Mouse (Mus musculus) cerebellum, adult 9-10 months (tissue): ENCODE data around the gene Hoxa4.

ENCODE experiments used
- DNase-seq: peaks from one replicate; pipeline ENCODE4 v3.0.0; 2022

The Hoxa4 gene

GRCm38 (mm10) chr6:52216691-52217458 lies 25.3 kb upstream of the Hoxa4 start:
- DNase-seq = no peak

- DNase-seq = no peak
Measured at GRCm38 (mm10) chr6:52215771-52216535, 24.4 kb upstream of the Hoxa4 start.

DNA sequence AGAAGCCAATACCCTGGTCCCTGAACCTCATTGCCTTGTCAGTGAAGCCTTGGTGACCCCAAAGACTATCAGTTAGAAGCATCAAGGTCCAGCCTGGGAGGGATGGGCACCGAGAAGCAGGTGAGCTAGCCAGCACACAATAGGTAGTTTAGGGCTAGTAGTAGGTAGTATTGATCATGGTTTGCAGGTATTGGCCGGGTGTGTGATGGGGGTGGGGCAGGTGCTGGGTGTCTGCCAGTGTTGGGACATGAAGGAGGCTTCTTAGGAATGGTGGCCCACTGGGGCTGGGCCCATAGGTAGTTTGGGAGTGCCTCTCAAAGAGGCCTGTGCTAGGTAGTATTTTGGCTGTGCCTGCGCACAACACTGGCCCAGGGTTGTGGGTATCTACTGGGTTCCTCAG lies 23.5 kb upstream of the Hoxa4 start:
- no peak for DNase-seq

DNA sequence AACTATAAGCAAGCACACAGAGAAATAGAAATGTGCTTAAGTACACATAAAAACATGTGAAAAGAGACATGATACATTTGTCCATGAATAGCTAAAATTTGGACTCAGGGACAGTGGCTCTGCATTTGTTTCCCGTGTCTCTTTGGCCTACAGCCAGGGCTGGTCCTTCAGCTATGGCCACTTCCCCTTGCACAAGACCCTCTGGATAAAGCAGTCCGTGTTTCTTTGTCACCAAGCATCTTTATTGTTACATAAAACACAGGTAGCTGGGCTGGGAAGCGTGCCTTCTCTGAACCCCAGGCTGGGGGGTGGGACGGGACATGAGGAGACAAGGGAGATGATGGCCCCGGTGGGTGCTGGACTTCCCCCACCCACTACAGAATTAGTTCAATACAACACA lies 22.7 kb upstream of the Hoxa4 start:
- no peak for DNase-seq

DNA sequence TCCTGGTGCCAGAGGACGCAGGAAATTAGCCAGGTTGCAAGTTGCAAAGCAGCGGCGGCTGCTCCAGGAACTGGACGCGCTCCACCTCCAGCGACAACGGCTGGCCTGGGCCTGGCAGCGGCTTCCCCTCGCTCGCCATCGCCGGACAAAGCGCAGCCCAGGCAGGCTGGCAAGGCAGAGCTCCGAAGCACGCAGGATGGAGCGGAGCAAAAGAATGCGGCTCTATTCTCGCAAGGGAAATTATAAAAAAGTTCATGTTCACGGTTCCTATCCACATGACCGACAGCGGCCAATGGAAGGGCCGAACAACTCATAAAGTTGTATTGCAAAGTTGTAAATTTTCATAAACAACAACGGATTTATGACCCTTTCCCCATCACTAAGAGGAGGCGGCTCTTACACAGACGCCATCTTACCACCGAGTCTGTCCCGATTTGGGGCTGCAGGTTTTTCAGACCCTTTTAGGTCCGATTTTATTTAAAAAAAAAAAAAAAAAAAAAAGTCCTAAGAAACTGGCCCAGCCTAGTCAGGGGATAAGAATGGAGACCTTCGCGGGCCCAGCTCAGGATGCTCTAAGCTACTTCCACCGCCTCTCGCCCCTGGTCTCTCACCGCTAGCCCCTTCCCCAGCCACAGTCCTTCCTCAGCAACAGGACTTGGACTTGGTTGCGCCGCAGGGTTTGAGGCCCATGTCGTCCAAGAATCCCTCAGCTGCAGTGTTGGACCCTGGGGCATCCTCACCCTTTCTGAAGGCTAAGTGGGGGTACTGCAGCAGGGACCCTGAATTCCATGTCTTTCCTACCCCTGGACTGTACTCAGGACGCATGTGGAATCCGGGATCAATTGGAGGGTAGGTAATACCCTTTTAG lies 21.8 kb upstream of the Hoxa4 start, which contains the start of the genes Hoxa3 and Gm28308:
Gene Hoxa3 (minus strand): TSS at position 218 of the 868 bp plus-strand sequence.
Gene Gm28308 (minus strand): TSS at position 221 of the 868 bp plus-strand sequence.
- DNase-seq = no peak

GRCm38 (mm10) chr6:52212556-52213118 lies 21.1 kb upstream of the Hoxa4 start:
- no peak for DNase-seq

DNA sequence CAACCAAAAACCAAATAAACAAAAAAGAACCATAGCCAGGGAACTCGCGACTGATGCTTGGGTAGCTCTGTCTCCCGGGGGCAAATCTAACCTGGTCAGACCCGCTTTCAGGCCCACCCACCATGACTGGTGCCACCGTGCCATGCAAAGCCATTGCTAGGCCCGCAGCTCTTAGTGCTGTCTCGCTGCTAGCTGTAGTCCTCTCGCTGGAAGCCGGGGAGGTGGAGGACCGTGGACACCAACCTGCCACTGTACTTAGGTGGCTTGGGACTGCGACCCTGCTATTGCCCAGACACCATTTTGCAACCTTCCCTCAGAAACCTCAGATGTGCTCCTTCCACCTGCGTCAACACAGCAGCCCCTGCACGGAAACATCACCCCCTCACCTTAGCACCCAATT lies 20.4 kb upstream of the Hoxa4 start:
- no peak for DNase-seq

DNA sequence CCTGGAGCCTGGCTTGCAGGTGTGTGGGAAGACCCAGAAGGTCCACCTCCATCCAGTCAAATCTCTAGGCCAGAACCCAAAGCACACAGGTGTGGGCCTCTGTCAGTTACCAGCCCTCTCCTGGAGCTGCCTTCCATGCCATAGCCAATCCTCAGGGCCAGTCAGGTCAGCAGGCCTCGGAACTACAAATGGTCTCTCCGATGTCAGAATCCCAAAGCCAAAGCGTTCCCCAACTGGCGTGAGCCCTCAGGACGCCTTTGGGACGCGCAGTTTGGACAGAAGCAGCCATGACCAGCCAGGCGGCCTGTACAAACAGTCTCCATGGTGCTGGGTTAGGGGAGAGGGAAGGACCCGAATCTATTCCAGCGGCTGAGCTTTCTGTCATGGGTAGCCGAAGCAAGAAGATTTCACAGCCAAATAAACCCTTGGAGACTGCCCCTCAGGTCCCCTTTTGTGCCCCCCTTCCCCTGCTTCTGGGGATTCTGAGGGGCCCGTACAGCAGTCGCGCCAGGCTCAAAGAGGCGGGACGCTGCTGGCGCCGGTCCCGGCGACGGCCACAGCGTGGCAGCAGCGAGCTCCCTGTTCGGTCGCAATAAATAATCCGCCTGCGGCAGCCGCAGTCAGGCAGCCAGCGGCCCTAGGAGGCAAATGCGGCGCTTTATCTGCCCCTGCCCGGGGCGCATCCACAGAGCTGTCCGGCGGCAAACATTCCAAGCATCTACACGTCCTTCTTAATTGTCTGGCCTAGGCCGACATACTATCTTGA lies 19.8 kb upstream of the Hoxa4 start:
- DNase-seq = peak; percentile 30

DNA sequence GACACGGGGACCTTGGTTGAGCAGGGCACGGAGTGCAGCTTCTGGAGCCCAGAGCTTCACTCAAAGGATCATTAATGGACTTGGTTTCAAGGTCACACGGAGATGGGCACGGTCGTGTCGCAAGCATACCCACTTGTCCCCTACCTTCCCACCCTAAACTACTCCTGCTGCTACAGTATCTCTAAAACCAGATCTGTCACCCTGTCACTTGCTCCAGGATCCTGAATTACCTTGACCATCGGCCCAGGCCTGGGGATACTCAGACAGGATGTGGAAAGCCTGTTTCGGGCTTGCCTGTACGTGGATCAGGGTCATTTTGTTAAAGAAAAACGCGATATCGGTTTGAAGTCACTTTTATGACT lies 18.1 kb upstream of the Hoxa4 start:
- DNase-seq = no peak

DNA sequence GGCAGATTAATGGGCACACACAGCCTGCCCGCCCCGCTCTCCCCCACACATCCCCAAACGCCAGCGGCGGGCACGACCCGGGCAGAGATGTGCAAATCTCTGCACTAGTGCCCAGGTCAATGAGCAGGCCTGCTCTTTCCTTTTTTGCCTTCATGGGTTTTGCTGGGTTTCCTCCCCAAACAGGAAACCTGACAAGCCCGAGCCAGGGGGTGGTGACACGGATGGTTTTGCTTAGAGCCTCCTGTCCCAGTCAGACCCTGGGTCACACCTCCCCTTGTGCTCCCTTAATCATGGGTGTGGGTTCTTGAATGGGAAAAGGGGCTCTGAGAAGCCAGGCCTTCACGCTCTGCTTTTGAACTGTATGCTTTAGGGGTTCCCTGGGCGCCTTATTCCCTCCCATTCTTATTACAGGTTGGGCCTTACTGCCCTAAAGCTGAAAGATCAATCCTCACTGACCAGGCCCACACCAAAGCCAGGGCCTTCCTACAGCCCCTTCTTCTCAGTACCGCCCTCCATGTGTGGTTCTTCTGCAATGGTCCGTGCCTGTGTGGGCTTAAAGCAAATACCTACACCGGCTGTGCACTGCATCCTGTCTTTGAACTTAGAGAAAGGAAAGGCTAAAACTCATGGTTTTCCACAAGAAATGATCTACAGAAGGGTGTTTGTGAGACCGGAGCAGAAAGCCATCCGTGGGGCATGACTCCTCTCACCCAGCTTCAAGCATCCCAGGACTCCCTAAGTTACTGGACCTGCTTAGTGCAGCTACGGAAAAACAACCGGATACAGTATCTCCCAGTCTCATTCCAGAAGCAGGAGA lies 17.5 kb upstream of the Hoxa4 start:
- DNase-seq = no peak

DNA sequence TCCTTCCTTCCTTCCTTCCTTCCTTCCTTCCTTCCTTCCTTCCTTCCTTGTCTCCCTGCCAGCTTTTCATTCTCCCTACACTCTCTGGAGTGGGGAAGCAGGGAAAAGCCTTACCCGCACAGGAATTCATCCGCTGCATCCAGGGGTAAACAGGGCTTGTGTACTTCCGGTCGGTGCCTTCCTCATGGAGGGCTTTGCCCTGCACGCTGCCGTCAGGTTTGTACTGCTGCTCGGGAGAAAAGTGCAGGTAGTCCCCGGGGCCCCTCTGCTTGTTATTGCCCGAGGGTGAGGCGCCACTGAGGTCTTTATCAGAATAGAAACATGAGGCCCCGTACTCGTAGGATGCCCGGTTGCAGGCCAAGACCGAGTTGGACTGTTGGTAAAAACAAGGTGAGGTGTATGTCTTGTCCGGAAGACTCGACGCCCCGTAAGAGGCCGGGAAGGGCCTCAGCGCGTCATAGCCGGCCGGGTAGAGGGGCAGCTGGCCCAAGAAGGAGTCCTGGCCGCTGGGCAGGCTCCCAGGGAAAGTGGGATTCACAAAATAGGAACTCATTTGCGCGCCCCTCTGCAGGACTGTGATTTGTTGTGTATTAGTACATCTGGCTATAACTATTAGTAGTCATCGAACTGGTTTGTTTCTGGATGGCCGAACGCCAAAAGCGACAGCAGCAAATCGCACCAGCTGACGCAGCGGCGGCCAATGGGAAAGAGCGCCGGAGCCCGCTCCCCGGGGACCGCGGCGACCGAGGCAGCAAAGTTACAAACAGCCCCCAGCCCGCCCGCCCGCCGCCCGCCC lies 16.7 kb upstream of the Hoxa4 start, which contains the start of gene Hoxa6:
Gene Hoxa6 (minus strand): TSS at position 651 of the 796 bp plus-strand sequence.
- no peak for DNase-seq

DNA sequence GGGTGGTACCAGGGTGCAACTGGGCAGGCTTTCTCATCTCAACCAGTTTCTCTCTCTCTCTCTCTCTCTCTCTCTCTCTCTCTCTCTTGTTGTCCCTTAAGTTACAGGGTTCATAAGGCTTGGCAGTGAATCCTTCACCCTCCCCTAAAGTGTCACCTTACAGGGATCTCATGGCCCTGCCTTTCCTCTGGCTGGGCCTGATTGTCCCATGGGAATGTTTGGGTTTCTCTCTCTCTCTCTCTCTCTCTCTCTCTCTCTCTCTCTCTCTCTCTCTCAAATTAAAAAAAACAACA lies 16.1 kb upstream of the Hoxa4 start:
- no peak for DNase-seq

DNA sequence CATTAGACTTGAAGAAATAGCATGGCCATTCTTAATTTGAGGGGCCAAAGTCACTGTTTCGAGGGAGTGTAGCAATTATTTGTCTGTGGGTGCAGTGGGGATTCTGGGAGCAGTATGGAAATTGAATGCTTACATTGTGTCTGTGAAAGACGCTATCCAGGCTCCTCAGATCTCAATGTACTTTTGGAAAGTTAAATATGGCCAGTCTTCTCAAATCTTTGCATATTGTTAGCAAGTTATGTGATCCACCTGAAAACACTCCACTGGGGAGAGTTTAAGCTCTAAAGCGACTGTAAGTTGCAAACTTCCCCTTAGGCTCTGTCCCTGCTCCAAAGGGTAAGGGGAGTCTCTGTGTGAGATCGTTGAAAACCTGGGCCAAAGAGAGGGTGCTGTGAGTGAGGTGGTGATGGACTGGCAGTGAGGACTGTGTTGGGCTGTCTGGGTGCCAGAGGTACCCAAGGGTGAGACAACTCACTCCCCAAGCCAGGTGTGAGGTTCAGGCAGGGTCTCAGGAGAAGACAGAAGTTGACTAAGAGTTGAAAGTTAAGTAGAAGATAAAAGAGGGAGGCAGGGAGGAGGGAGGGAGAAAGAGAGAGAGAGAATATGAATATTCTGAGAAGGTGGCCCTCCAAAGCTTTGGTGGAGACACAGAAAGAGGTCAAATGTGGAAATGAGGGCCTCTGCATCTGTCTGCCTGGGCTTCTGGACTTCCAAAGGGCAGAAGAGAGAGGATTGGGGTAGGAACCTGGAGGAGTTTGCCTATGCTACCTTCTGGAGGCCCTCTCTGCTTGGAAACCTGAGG lies 15.5 kb upstream of the Hoxa4 start:
- DNase-seq = no peak

- DNase-seq = no peak
Measured at GRCm38 (mm10) chr6:52205638-52206621, 14.4 kb upstream of the Hoxa4 start.

DNA sequence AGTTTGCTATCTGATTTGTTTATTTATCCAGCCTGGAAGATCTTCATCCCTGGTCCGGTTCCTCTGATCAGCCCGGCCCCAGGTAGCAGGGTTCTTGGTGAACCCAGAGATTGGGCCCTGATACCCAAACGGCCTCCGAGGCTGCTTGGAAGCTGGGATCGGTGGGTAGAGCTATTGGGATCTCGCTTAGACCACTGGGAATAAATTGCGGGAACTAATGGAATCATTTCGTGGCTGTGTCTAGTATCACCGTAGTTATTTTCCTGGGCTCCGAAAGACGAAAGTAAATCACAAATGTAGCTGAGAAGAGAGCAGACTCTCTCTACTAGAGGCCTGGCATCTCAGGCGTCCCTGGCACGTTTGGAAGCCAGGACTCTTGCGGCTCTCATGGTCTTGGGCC lies 13.7 kb upstream of the Hoxa4 start:
- no peak for DNase-seq

DNA sequence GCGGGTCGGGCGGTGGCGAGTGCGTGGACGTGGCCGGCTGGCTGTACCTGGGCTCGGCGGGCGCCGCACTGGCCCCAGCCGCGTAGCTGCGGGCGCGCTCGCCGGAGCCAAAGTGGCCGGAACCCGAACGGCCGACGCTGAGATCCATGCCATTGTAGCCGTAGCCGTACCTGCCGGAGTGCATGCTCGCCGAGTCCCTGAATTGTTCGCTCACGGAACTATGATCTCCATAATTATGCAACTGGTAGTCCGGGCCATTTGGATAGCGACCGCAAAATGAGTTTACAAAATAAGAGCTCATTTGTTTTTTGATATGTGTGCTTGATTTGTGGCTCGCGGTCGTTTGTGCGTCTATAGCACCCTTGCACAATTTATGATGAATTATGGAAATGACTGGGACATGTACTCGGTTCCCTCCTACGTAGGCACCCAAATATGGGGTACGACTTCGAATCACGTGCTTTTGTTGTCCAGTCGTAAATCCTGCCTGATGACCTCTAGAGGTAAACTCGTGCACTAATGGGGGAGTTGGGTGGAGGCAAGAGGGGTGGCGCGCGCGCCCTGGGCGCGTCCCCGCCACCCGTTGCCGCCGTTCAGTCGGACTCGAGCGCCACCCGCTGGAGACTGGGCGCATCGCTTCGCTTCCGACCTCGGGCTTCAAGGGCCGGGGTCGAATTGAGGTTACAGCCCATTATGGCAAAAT lies 12.6 kb upstream of the Hoxa4 start, which contains the start of gene Hoxa5:
Gene Hoxa5 (minus strand): TSS at position 538 of the 703 bp plus-strand sequence.
- DNase-seq = no peak

GRCm38 (mm10) chr6:52203371-52204049 lies 12.0 kb upstream of the Hoxa4 start:
- no peak for DNase-seq
